Mouse (Mus musculus) ES-Bruce4 (cell line): ENCODE measurements around the gene Wdr83os. TPM values are rescaled to one million over a fixed set of nuclear protein-coding genes. Genes with fewer than 3 reads are reported as not detected.
A peak's percentile ranks its signal among the peaks of the same experiment; 100 is the strongest.

Experiments used
- H3K27ac ChIP-seq: 2 replicates; pipeline ENCODE4 v1.5.1; 2012; ENCODE audit warnings: low read length, inconsistent platforms; ENCODE audit not compliant: insufficient read depth
- H3K27me3 ChIP-seq: 2 replicates; pipeline ENCODE4 v1.6.1; 2012; ENCODE audit warnings: mild to moderate bottlenecking, low read length, inconsistent platforms; ENCODE audit not compliant: control insufficient read depth, poor library complexity, insufficient read depth, severe bottlenecking
- H3K36me3 ChIP-seq: 2 replicates; pipeline ENCODE4 v1.6.1; 2012; ENCODE audit warnings: inconsistent platforms, mild to moderate bottlenecking, low read length, moderate library complexity; ENCODE audit not compliant: control insufficient read depth, poor library complexity, insufficient read depth, severe bottlenecking
- H3K4me1 ChIP-seq: one replicate; pipeline ENCODE4 v1.8.1; 2011; ENCODE audit warnings: low read length; ENCODE audit not compliant: control insufficient read depth, insufficient read depth
- H3K4me3 ChIP-seq: 2 replicates; pipeline ENCODE4 v1.5.1; 2011; ENCODE audit warnings: low read depth, mild to moderate bottlenecking, low read length
- H3K9ac ChIP-seq: 2 replicates; pipeline ENCODE4 v1.6.1; 2012; ENCODE audit warnings: low read depth, mild to moderate bottlenecking, inconsistent platforms; ENCODE audit not compliant: poor library complexity, severe bottlenecking
- H3K9me3 ChIP-seq: replicated peaks from 2 replicates; pipeline ENCODE4 v1.6.1; 2012; ENCODE audit warnings: mild to moderate bottlenecking, low read length, inconsistent platforms; ENCODE audit not compliant: control insufficient read depth, poor library complexity, insufficient read depth, severe bottlenecking
- CTCF ChIP-seq: IDR thresholded peaks from one replicate; pipeline ENCODE4 v1.8.1; 2011; ENCODE audit warnings: low read depth, low read length
- EP300 ChIP-seq: IDR thresholded peaks from 2 replicates; pipeline ENCODE4 v1.6.1; 2011; ENCODE audit warnings: low read depth, low read length; ENCODE audit not compliant: insufficient read depth
- POLR2A ChIP-seq: IDR thresholded peaks from one replicate; pipeline ENCODE4 v1.8.1; 2011; ENCODE audit warnings: low read length; ENCODE audit not compliant: insufficient read depth
- polyA plus RNA-seq: library from polyadenylated mRNA; stranded (reverse); fragments of >200 nt; gene quantifications from 2 replicates; pipeline ENCODE4 v1.2.4, GENCODE M21; 2011; ENCODE audit warnings: low read depth; ENCODE audit not compliant: missing spikeins, insufficient read depth, insufficient read length

Gene Wdr83os
- polyA plus RNA-seq, 1 experiment: 82.5 TPM

GRCm38 (mm10) chr8:85057367-85057766 is 23.2 kb upstream of the Wdr83os start:
- Histone ChIP-seq H3K27ac (no peak overlapping the region), H3K4me1 (peaks cover 3% of the 10 kb centered on the region), H3K9me3 (no peaks in the 10 kb centered on the region), H3K9ac (no peak overlapping the region), H3K4me3 (no peak overlapping the region), H3K36me3 (peaks cover 48% of the 10 kb centered on the region), H3K27me3 (no peaks in the 10 kb centered on the region)
- TF ChIP-seq POLR2A: no peak
- TF ChIP-seq CTCF: no peak
- no peak for TF ChIP-seq EP300

- H3K27ac ChIP-seq: peak within 1 kb of the TSS; percentile 76
- peak within 1 kb of the TSS; percentile 84 for H3K4me3 ChIP-seq
- peaks cover 24% of the 10 kb centered on the region for H3K36me3 ChIP-seq
- no peaks in the 10 kb centered on the region for H3K27me3 ChIP-seq
- peaks cover 3% of the 10 kb centered on the region for H3K4me1 ChIP-seq
- no peaks in the 10 kb centered on the region for H3K9me3 ChIP-seq
- peak within 1 kb of the TSS; percentile 45 for H3K9ac ChIP-seq
- no peak for TF ChIP-seq CTCF
- TF ChIP-seq EP300: no peak
- no peak for TF ChIP-seq POLR2A
Measured at GRCm38 (mm10) chr8:85059879-85060616, 20.5 kb upstream of the Wdr83os start, which contains the start of gene Fbxw9. Gene Fbxw9, plus strand, starts transcription at chr8:85060055.

- H3K4me1 ChIP-seq: peaks cover 3% of the 10 kb centered on the region
- H3K9ac ChIP-seq: no peak overlapping the region
- H3K9me3 ChIP-seq: no peaks in the 10 kb centered on the region
- TF ChIP-seq POLR2A (no peak), EP300 (no peak), CTCF (no peak)
- H3K4me3 ChIP-seq: no peak overlapping the region
- H3K27me3 ChIP-seq: no peaks in the 10 kb centered on the region
- no peak overlapping the region for H3K27ac ChIP-seq
- peaks cover 15% of the 10 kb centered on the region; the same call in 1 of the 2 replicates for H3K36me3 ChIP-seq
Measured at GRCm38 (mm10) chr8:85062603-85063002, 17.9 kb upstream of the Wdr83os start.

GRCm38 (mm10) chr8:85065213-85065612 is 15.3 kb upstream of the Wdr83os start:
- H3K27me3 ChIP-seq: no peaks in the 10 kb centered on the region
- H3K9ac ChIP-seq: no peak overlapping the region
- H3K4me3 ChIP-seq: no peak overlapping the region
- H3K9me3 ChIP-seq: no peaks in the 10 kb centered on the region
- peaks cover 13% of the 10 kb centered on the region; the same call in 1 of the 2 replicates for H3K36me3 ChIP-seq
- no peak overlapping the region for H3K27ac ChIP-seq
- TF ChIP-seq EP300 (no peak), CTCF (no peak), POLR2A (no peak)
- peaks cover 3% of the 10 kb centered on the region for H3K4me1 ChIP-seq

- no peaks in the 10 kb centered on the region for H3K4me1 ChIP-seq
- no peak overlapping the region for H3K27ac ChIP-seq
- no peak overlapping the region for H3K9ac ChIP-seq
- no peak for TF ChIP-seq CTCF
- TF ChIP-seq POLR2A: no peak
- TF ChIP-seq EP300: no peak
- peaks cover 13% of the 10 kb centered on the region; the same call in 1 of the 2 replicates for H3K36me3 ChIP-seq
- no peak overlapping the region for H3K4me3 ChIP-seq
- no peaks in the 10 kb centered on the region for H3K9me3 ChIP-seq
- H3K27me3 ChIP-seq: no peaks in the 10 kb centered on the region
Measured at GRCm38 (mm10) chr8:85067155-85067554, 13.4 kb upstream of the Wdr83os start.

GRCm38 (mm10) chr8:85067982-85068381 is 12.6 kb upstream of the Wdr83os start, which contains the start of gene Gm5741:
Gene Gm5741, minus strand, starts transcription at chr8:85067982.
- no peaks in the 10 kb centered on the region for H3K27me3 ChIP-seq
- H3K27ac ChIP-seq: no peak within 1 kb of the TSS
- peaks cover 10% of the 10 kb centered on the region; the same call in 1 of the 2 replicates for H3K36me3 ChIP-seq
- H3K4me1 ChIP-seq: no peaks in the 10 kb centered on the region
- TF ChIP-seq POLR2A: no peak
- TF ChIP-seq CTCF: no peak
- TF ChIP-seq EP300: no peak
- H3K9me3 ChIP-seq: no peaks in the 10 kb centered on the region
- no peak within 1 kb of the TSS for H3K9ac ChIP-seq
- no peak within 1 kb of the TSS for H3K4me3 ChIP-seq
